Mouse (Mus musculus) liver, embryonic 14.5 days (tissue): Measurements from ENCODE around the gene Prrg3. TPM values are rescaled to one million over a fixed set of nuclear protein-coding genes. Genes with fewer than 3 reads are reported as not detected.
"Not testable (repeated sequence)": the region's sequence is repeated elsewhere in the genome, so short reads cannot be mapped to it uniquely, and the experiment has no call there.

ENCODE experiments used
- ATAC-seq: fragments of 200-750 bp; cut with Nextera tagmentation; 2 replicates; pipeline ENCODE4 v1.8.0; 2017; ENCODE audit warnings: moderate number of reproducible peaks, mild to moderate bottlenecking, moderate library complexity; ENCODE audit not compliant: insufficient read depth
- DNase-seq, 3 experiments: peaks; one replicate each; pipeline ENCODE4 v3.0.0-alpha.2; 2012 to 2013; ENCODE audit warnings: low read depth in 3 of 3, low spot score in 3 of 3
- H3K27ac ChIP-seq: fragments of 300-500 bp; sonication (generic); 2 replicates; pipeline ENCODE4 v1.5.1; 2014; ENCODE audit warnings: moderate library complexity, mild to moderate bottlenecking, control low read depth, inconsistent platforms
- H3K27me3 ChIP-seq: fragments of 300-500 bp; sonication (generic); 2 replicates; pipeline ENCODE4 v1.6.1; 2014; ENCODE audit warnings: mild to moderate bottlenecking, low read length, moderate library complexity; ENCODE audit not compliant: control insufficient read depth, insufficient read depth
- H3K36me3 ChIP-seq: fragments of 300-500 bp; sonication (generic); replicated peaks from 2 replicates; pipeline ENCODE4 v1.6.1; 2014; ENCODE audit warnings: low read depth; ENCODE audit not compliant: control insufficient read depth, insufficient read depth
- H3K4me1 ChIP-seq, 2 experiments: fragments of 200-500 bp in 1 of 2; fragments of 300-500 bp in 1 of 2; sonication (generic) in 1 of 2; replicated peaks; 2 replicates each; pipeline ENCODE4 v1.6.1; 2012 to 2014; ENCODE audit warnings: antibody characterized with exemption in 1 of 2, inconsistent platforms in 1 of 2, low read length in 1 of 2; ENCODE audit not compliant: control insufficient read depth in 2 of 2, insufficient read depth in 2 of 2
- H3K4me2 ChIP-seq: fragments of 300-500 bp; sonication (generic); 2 replicates; pipeline ENCODE4 v1.6.1; 2014; ENCODE audit warnings: low read depth, mild to moderate bottlenecking, control low read depth, moderate library complexity
- H3K4me3 ChIP-seq, 2 experiments: fragments of 200-500 bp in 1 of 2; fragments of 300-500 bp in 1 of 2; sonication (generic) in 1 of 2; 2 replicates each; pipeline ENCODE4 v1.5.1; 2012 to 2014; ENCODE audit warnings: low read depth in 2 of 2, low read length in 2 of 2, mild to moderate bottlenecking in 2 of 2, control low read depth in 1 of 2, inconsistent platforms in 1 of 2, moderate library complexity in 1 of 2; ENCODE audit not compliant: insufficient read depth in 1 of 2
- H3K9ac ChIP-seq: fragments of 300-500 bp; sonication (generic); replicated peaks from 2 replicates; pipeline ENCODE4 v1.6.1; 2014; ENCODE audit warnings: mild to moderate bottlenecking, control low read depth, moderate library complexity
- H3K9me3 ChIP-seq: fragments of 300-500 bp; sonication (generic); 2 replicates; pipeline ENCODE4 v1.6.1; 2016; ENCODE audit warnings: low read length, mixed read lengths; ENCODE audit not compliant: control insufficient read depth
- CTCF ChIP-seq: IDR thresholded peaks from 2 replicates; pipeline ENCODE4 v1.5.1; 2016; ENCODE audit warnings: antibody characterized with exemption, low read depth, control low read depth
- EP300 ChIP-seq: IDR thresholded peaks from 2 replicates; pipeline ENCODE4 v1.6.1; 2016; ENCODE audit warnings: antibody characterized with exemption, low read depth
- WGBS: fragments of 180-500 bp; shearing (Covaris S2); extraction: QIAGEN DNeasy Blood & Tissue Kit; methylation state at CpG from one replicate; pipeline ENCODE4 v1.1.7; 2014; ENCODE audit not compliant: insufficient replicate concordance; 5-methylcytosine and 5-hydroxymethylcytosine counted together
- polyA plus RNA-seq, 2 experiments: library from polyadenylated mRNA; depleted of rRNA in 1 of 2; stranded (reverse) in 1 of 2; unstranded in 1 of 2; fragments of >200 nt; fragmentation: Nextera tagmentation in 1 of 2; extraction: Ambion mirVana in 1 of 2; gene quantifications; 2 replicates each; pipeline versions ENCODE4 v1.2.1 to v1.2.3; 2012 to 2014

Gene Prrg3
- polyA plus RNA-seq, 2 experiments: 0.51 to 1.0 TPM

GRCm38 (mm10) chrX:71968816-71969215 is 6.4 kb downstream of the Prrg3 start:
- H3K9me3 ChIP-seq: no peaks in the 10 kb centered on the region
- no peaks in the 10 kb centered on the region for H3K27me3 ChIP-seq
- no peak for TF ChIP-seq EP300
- TF ChIP-seq CTCF: no peak
- H3K9ac ChIP-seq: no peak overlapping the region
- ATAC-seq: no peak
- H3K4me1 ChIP-seq: no peaks in the 10 kb centered on the region
- no peaks in the 10 kb centered on the region for H3K36me3 ChIP-seq
- 51% methylated on average over 6 of the region's 6 CpGs for WGBS
- DNase-seq: no peak
- H3K27ac ChIP-seq: no peak overlapping the region
- no peak overlapping the region for H3K4me2 ChIP-seq
- H3K4me3 ChIP-seq: no peak overlapping the region

- H3K4me2 ChIP-seq: no peak overlapping the region
- TF ChIP-seq EP300 (no peak), CTCF (no peak)
- 59% methylated on average over 5 of the region's 5 CpGs for WGBS
- no peaks in the 10 kb centered on the region for H3K36me3 ChIP-seq
- H3K9me3 ChIP-seq: no peaks in the 10 kb centered on the region
- no peak for DNase-seq
- H3K27me3 ChIP-seq: no peaks in the 10 kb centered on the region
- no peaks in the 10 kb centered on the region for H3K4me1 ChIP-seq
- no peak overlapping the region for H3K4me3 ChIP-seq
- no peak for ATAC-seq
- H3K9ac ChIP-seq: no peak overlapping the region
- H3K27ac ChIP-seq: no peak overlapping the region
Observed at GRCm38 (mm10) chrX:71971325-71971724, 8.9 kb downstream of the Prrg3 start.

GRCm38 (mm10) chrX:71972686-71973085 is 10.3 kb downstream of the Prrg3 start, which contains the start of gene Fate1:
TSS of gene Fate1 (plus strand) at chrX:71972986.
- ATAC-seq (no peak), DNase-seq (no peak)
- 32% methylated on average over 2 of the region's 2 CpGs for WGBS
- no peaks in the 10 kb centered on the region for H3K27me3 ChIP-seq
- no peaks in the 10 kb centered on the region for H3K4me1 ChIP-seq
- H3K27ac ChIP-seq: no peak within 1 kb of the TSS
- H3K36me3 ChIP-seq: no peaks in the 10 kb centered on the region
- TF ChIP-seq EP300 (no peak), CTCF (no peak)
- no peaks in the 10 kb centered on the region for H3K9me3 ChIP-seq
- no peak within 1 kb of the TSS for H3K4me2 ChIP-seq
- H3K4me3 ChIP-seq: no peak within 1 kb of the TSS
- H3K9ac ChIP-seq: no peak within 1 kb of the TSS

- not testable (repeated sequence) for ATAC-seq, DNase-seq
Observed at GRCm38 (mm10) chrX:71977681-71978080, 15.3 kb downstream of the Prrg3 start.

GRCm38 (mm10) chrX:71980443-71980842 is 18.0 kb downstream of the Prrg3 start:
- DNase-seq (no peak), ATAC-seq (no peak)
- TF ChIP-seq EP300: no peak
- TF ChIP-seq CTCF: no peak
- Histone ChIP-seq H3K4me1 (no peaks in the 10 kb centered on the region), H3K36me3 (no peaks in the 10 kb centered on the region), H3K4me3 (no peak overlapping the region), H3K9me3 (no peaks in the 10 kb centered on the region), H3K27me3 (no peaks in the 10 kb centered on the region), H3K27ac (no peak overlapping the region), H3K9ac (no peak overlapping the region), H3K4me2 (no peak overlapping the region)
- WGBS: 31% methylated on average over 3 of the region's 3 CpGs

More at GRCm38 (mm10) chrX:71977681-71978080, 15.3 kb downstream of the Prrg3 start:
- not testable (repeated sequence) for H3K27ac ChIP-seq, H3K36me3 ChIP-seq, H3K9ac ChIP-seq, H3K4me1 ChIP-seq, H3K4me3 ChIP-seq, H3K27me3 ChIP-seq, H3K4me2 ChIP-seq, H3K9me3 ChIP-seq
